Mouse (Mus musculus) lung, postnatal 0 days (tissue): Measurements from ENCODE around the gene Rnf32.

Source experiments
- CTCF ChIP-seq: IDR thresholded peaks from 2 replicates; pipeline ENCODE4 v1.5.1; 2016; ENCODE audit warnings: antibody characterized with exemption, mild to moderate bottlenecking
- EP300 ChIP-seq: IDR thresholded peaks from 2 replicates; pipeline ENCODE4 v1.6.1; 2016; ENCODE audit warnings: antibody characterized with exemption, mild to moderate bottlenecking, control low read depth

GRCm38 (mm10) chr5:29199868-29200267, 4.1 kb downstream of the Rnf32 start:
- no peak for TF ChIP-seq CTCF
- TF ChIP-seq EP300, result no peak
